Mouse (Mus musculus): ENCODE data around the gene Cyp2c70. TPM values are rescaled to one million over a fixed set of nuclear protein-coding genes. Genes with fewer than 3 reads are reported as not detected.
"Not testable (repeated sequence)": the region's sequence is repeated elsewhere in the genome, so short reads cannot be mapped to it uniquely, and the experiment has no call there.

Gene Cyp2c70
- 0.41 TPM in 1 of 2 replicates, not detected in the other for polyA plus RNA-seq (2015; fragmentation: Nextera tagmentation; extraction: Ambion mirVana)

DNA sequence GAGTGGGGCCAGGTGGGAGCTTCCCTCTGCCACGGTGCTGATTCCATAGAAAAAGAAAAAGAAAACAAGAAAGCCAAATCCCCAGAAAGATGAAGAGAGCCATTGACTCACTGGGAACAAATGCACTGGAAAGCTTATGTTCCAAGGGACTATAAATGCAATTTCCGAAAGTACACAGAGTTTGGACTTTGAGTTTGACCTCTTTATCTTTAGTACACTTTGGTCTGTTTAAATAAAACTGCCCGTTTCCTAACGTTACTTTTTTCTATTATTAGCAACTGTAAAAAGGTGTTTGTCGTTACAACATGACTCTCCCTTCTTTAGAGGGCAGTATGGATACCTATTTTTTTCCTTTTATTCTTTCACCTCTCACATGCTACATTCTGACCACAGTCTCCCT lies at the start of gene Cyp2c70:
Gene Cyp2c70, minus strand, starts transcription at position 174 of the 400 bp plus-strand sequence.
- Histone ChIP-seq H3K9ac (ENCODE audit: low read length) (no peak within 1 kb of the TSS), H3K36me3 (ENCODE audit: control insufficient read depth, insufficient read depth, low read length) (no peaks in the 10 kb centered on the region), H3K27me3 (ENCODE audit: control insufficient read depth, insufficient read depth, low read depth, low read length) (no peaks in the 10 kb centered on the region), H3K9me3 (ENCODE audit: control insufficient read depth, low read length) (no peaks in the 10 kb centered on the region), H3K4me2 (ENCODE audit: low read depth, low read length) (no peak within 1 kb of the TSS), H3K27ac (ENCODE audit: low read length) (no peak within 1 kb of the TSS), H3K4me3 (ENCODE audit: low read length) (no peak within 1 kb of the TSS), H3K4me1 (replicated peaks; ENCODE audit: control insufficient read depth, insufficient read depth, low read length) (no peaks in the 10 kb centered on the region)
- no peak for ATAC-seq (ENCODE audit: low read depth)
- 25% methylated on average over 5 of the region's 5 CpGs for WGBS

- Histone ChIP-seq H3K27me3 (ENCODE audit: control insufficient read depth, insufficient read depth, low read depth, low read length) (no peaks in the 10 kb centered on the region), H3K36me3 (ENCODE audit: control insufficient read depth, insufficient read depth, low read length) (no peaks in the 10 kb centered on the region), H3K9me3 (ENCODE audit: control insufficient read depth, low read length) (no peaks in the 10 kb centered on the region), H3K4me2 (ENCODE audit: low read depth, low read length) (no peak overlapping the region), H3K4me1 (replicated peaks; ENCODE audit: control insufficient read depth, insufficient read depth, low read length) (no peaks in the 10 kb centered on the region), H3K27ac (ENCODE audit: low read length) (no peak overlapping the region), H3K4me3 (ENCODE audit: low read length) (no peak overlapping the region), H3K9ac (ENCODE audit: low read length) (no peak overlapping the region)
- ATAC-seq (ENCODE audit: low read depth), result no peak
- 90% methylated on average over 2 of the region's 2 CpGs for WGBS
These were observed 45.4 kb upstream of the Cyp2c70 start for GRCm38 (mm10) chr19:40232560-40232959.

GRCm38 (mm10) chr19:40231825-40232541 lies 44.9 kb upstream of the Cyp2c70 start:
- no peak overlapping the region for H3K4me3 ChIP-seq (ENCODE audit: low read length)
- H3K27ac ChIP-seq (ENCODE audit: low read length), result no peak overlapping the region
- no peaks in the 10 kb centered on the region for H3K36me3 ChIP-seq (ENCODE audit: control insufficient read depth, insufficient read depth, low read length)
- H3K9me3 ChIP-seq (ENCODE audit: control insufficient read depth, low read length), result no peaks in the 10 kb centered on the region
- WGBS, result 74% methylated on average over 7 of the region's 7 CpGs
- no peak for ATAC-seq (ENCODE audit: low read depth)
- H3K27me3 ChIP-seq (ENCODE audit: control insufficient read depth, insufficient read depth, low read depth, low read length), result no peaks in the 10 kb centered on the region
- no peaks in the 10 kb centered on the region for H3K4me1 ChIP-seq (replicated peaks; ENCODE audit: control insufficient read depth, insufficient read depth, low read length)
- H3K9ac ChIP-seq (ENCODE audit: low read length), result no peak overlapping the region
- no peak overlapping the region for H3K4me2 ChIP-seq (ENCODE audit: low read depth, low read length)

- H3K27me3 ChIP-seq (ENCODE audit: control insufficient read depth, insufficient read depth, low read depth, low read length), result no peaks in the 10 kb centered on the region
- WGBS, result 74% methylated on average over 13 of the region's 13 CpGs
These were observed 44.1 kb upstream of the Cyp2c70 start for GRCm38 (mm10) chr19:40231074-40231738.

DNA sequence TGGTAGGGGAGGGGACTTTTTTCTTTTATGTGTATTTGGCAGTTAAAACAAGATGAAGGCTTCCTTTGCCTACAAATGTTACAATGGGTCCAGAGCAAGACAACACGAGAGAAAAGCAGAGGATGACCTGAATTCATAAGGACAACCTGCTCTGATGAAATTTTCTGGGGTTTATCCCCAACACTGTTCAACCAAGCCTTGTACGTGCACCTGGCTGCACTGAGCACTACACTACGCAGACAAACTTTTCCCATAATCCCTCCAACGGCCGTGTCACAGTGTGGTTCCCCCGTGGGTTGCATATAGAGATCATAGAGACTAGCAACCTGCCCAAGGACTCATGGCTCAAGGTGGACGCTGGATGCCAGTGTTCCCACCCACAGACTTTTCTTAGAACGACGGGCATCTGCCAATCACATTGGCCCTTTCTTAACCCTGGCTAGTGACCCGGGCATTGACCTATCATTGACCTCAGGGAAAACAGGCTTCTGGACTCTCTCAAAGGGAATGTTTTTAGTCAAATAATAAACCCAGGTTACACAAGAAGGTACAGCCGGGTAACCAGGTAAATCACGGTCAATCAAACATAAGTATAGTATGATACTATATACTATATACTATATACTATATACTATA lies 39.5 kb upstream of the Cyp2c70 start:
- H3K36me3 ChIP-seq (ENCODE audit: control insufficient read depth, insufficient read depth, low read length), result no peaks in the 10 kb centered on the region
- H3K9ac ChIP-seq (ENCODE audit: low read length), result no peak overlapping the region
- no peak overlapping the region for H3K27ac ChIP-seq (ENCODE audit: low read length)
- WGBS, result 84% methylated on average over 12 of the region's 12 CpGs
- no peaks in the 10 kb centered on the region for H3K9me3 ChIP-seq (ENCODE audit: control insufficient read depth, low read length)
- H3K4me1 ChIP-seq (replicated peaks; ENCODE audit: control insufficient read depth, insufficient read depth, low read length), result no peaks in the 10 kb centered on the region
- no peaks in the 10 kb centered on the region for H3K27me3 ChIP-seq (ENCODE audit: control insufficient read depth, insufficient read depth, low read depth, low read length)
- no peak overlapping the region for H3K4me2 ChIP-seq (ENCODE audit: low read depth, low read length)
- no peak overlapping the region for H3K4me3 ChIP-seq (ENCODE audit: low read length)
- no peak for ATAC-seq (ENCODE audit: low read depth)

More at GRCm38 (mm10) chr19:40231074-40231738, 44.1 kb upstream of the Cyp2c70 start:
- H3K4me2 ChIP-seq (ENCODE audit: low read depth, low read length), result no peak overlapping the region
- H3K4me1 ChIP-seq (replicated peaks; ENCODE audit: control insufficient read depth, insufficient read depth, low read length), result no peaks in the 10 kb centered on the region
- H3K4me3 ChIP-seq (ENCODE audit: low read length), result no peak overlapping the region
- no peak overlapping the region for H3K27ac ChIP-seq (ENCODE audit: low read length)
- H3K9me3 ChIP-seq (ENCODE audit: control insufficient read depth, low read length), result no peaks in the 10 kb centered on the region
- no peaks in the 10 kb centered on the region for H3K36me3 ChIP-seq (ENCODE audit: control insufficient read depth, insufficient read depth, low read length)
- no peak for ATAC-seq (ENCODE audit: low read depth)
- H3K9ac ChIP-seq (ENCODE audit: low read length), result no peak overlapping the region

- ATAC-seq (ENCODE audit: low read depth), result no peak
- H3K27ac ChIP-seq (ENCODE audit: low read length), result no peak overlapping the region
- no peak overlapping the region for H3K4me3 ChIP-seq (ENCODE audit: low read length)
- no peaks in the 10 kb centered on the region for H3K27me3 ChIP-seq (ENCODE audit: control insufficient read depth, insufficient read depth, low read depth, low read length)
- H3K9ac ChIP-seq (ENCODE audit: low read length), result no peak overlapping the region
- H3K9me3 ChIP-seq (ENCODE audit: control insufficient read depth, low read length), result no peaks in the 10 kb centered on the region
- H3K4me2 ChIP-seq (ENCODE audit: low read depth, low read length), result no peak overlapping the region
- H3K4me1 ChIP-seq (replicated peaks; ENCODE audit: control insufficient read depth, insufficient read depth, low read length), result no peaks in the 10 kb centered on the region
- no peaks in the 10 kb centered on the region for H3K36me3 ChIP-seq (ENCODE audit: control insufficient read depth, insufficient read depth, low read length)
- WGBS, result 71% methylated on average over 5 of the region's 5 CpGs
These were observed 38.6 kb upstream of the Cyp2c70 start for GRCm38 (mm10) chr19:40225761-40226110.

DNA sequence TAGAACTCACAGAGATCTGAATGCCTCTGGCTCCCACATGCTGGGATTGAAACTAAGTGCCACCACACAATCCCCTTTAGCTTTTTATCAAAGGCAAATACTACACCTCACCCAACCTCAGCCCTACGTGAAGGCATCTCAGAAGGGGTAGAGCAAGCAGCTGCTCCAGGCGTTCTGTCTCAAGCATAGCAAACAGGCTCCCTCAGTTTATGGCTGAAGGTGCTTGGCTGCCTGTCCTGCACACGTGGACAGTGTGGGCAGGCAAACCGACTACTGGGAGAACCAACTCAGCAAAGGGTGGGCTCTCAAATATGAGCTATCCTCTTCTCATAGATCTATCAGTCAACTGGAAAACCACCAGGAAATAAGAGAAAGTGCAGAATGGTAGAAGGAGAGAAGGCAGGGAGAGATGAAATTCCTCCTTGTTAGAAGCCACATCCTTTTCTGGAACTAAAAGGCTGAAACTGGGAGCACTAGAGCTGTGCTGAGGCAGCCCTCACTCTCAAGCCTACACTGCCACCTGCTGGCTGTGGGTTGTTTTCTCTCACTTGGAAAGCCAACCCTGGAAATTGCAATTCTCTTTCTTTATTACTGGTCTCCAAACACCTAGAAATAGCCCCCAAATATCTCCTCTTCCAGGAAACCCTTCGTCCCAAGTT lies 38.1 kb upstream of the Cyp2c70 start:
- peak; percentile 57; the same call in 1 of the 2 replicates for ATAC-seq (ENCODE audit: low read depth)
- 61% methylated on average over 5 of the region's 5 CpGs for WGBS

GRCm38 (mm10) chr19:40222307-40222706 lies 35.2 kb upstream of the Cyp2c70 start:
- not testable (repeated sequence) for H3K27ac ChIP-seq (ENCODE audit: low read length); H3K27me3 ChIP-seq (ENCODE audit: control insufficient read depth, insufficient read depth, low read depth, low read length); H3K4me1 ChIP-seq (replicated peaks; ENCODE audit: control insufficient read depth, insufficient read depth, low read length); H3K4me3 ChIP-seq (ENCODE audit: low read length); H3K36me3 ChIP-seq (ENCODE audit: control insufficient read depth, insufficient read depth, low read length); H3K4me2 ChIP-seq (ENCODE audit: low read depth, low read length); H3K9ac ChIP-seq (ENCODE audit: low read length); H3K9me3 ChIP-seq (ENCODE audit: control insufficient read depth, low read length); ATAC-seq (ENCODE audit: low read depth)
- 90% methylated on average over 9 of the region's 9 CpGs for WGBS

More for the DNA sequence above, 38.1 kb upstream of the Cyp2c70 start:
- Histone ChIP-seq H3K27ac (ENCODE audit: low read length) (no peak overlapping the region), H3K9me3 (ENCODE audit: control insufficient read depth, low read length) (no peaks in the 10 kb centered on the region), H3K4me2 (ENCODE audit: low read depth, low read length) (no peak overlapping the region), H3K4me3 (ENCODE audit: low read length) (no peak overlapping the region), H3K27me3 (ENCODE audit: control insufficient read depth, insufficient read depth, low read depth, low read length) (no peaks in the 10 kb centered on the region), H3K4me1 (replicated peaks; ENCODE audit: control insufficient read depth, insufficient read depth, low read length) (no peaks in the 10 kb centered on the region), H3K36me3 (ENCODE audit: control insufficient read depth, insufficient read depth, low read length) (no peaks in the 10 kb centered on the region), H3K9ac (ENCODE audit: low read length) (no peak overlapping the region)

GRCm38 (mm10) chr19:40220878-40221277 lies 33.7 kb upstream of the Cyp2c70 start:
- H3K4me1 ChIP-seq (replicated peaks; ENCODE audit: control insufficient read depth, insufficient read depth, low read length), result no peaks in the 10 kb centered on the region
- H3K36me3 ChIP-seq (ENCODE audit: control insufficient read depth, insufficient read depth, low read length), result no peaks in the 10 kb centered on the region
- H3K27me3 ChIP-seq (ENCODE audit: control insufficient read depth, insufficient read depth, low read depth, low read length), result no peaks in the 10 kb centered on the region
- WGBS, result 43% methylated on average over 5 of the region's 5 CpGs
- H3K4me2 ChIP-seq (ENCODE audit: low read depth, low read length), result no peak overlapping the region
- no peak overlapping the region for H3K4me3 ChIP-seq (ENCODE audit: low read length)
- no peak overlapping the region for H3K27ac ChIP-seq (ENCODE audit: low read length)
- H3K9ac ChIP-seq (ENCODE audit: low read length), result no peak overlapping the region
- no peak for ATAC-seq (ENCODE audit: low read depth)
- H3K9me3 ChIP-seq (ENCODE audit: control insufficient read depth, low read length), result no peaks in the 10 kb centered on the region

All from lung, embryonic 16.5 days (tissue).